19 mouse cellular contexts compared by ENCODE assay signal in genomic region chr5:41765626-41766405, GRCm38 (mm10). TPM values are rescaled to one million over a fixed set of nuclear protein-coding genes. Genes with fewer than 3 reads are reported as not detected.
DNase-seq lines count a peak whose midpoint lies in the region; ATAC-seq and TF ChIP-seq lines count a peak whose summit lies in the region.
"Had no signal": no experiment of that assay in that cellular context is flagged by ENCODE, and none has a peak within 500 bp of the region (broad histone marks: within the 10 kb centered on the region; RNA-seq: fewer than 3 reads in every experiment).

No protein-coding gene starts in this region.

- H3K9ac ChIP-seq in midbrain, postnatal 0 days (replicated peaks; ENCODE audit: low read length, poor library complexity, severe bottlenecking), result no peak overlapping the region
- H3K9ac ChIP-seq: embryonic facial prominence, embryonic 15.5 days; neural tube, embryonic 12.5 days had no signal

- no peak for ATAC-seq in midbrain, postnatal 0 days (ENCODE audit: low FRiP score)

- H3K27me3 ChIP-seq in midbrain, embryonic 10.5 days (ENCODE audit: low read depth, poor library complexity, severe bottlenecking), result peaks cover 83% of the 10 kb centered on the region
- peaks cover 68% of the 10 kb centered on the region for H3K27me3 ChIP-seq in midbrain, postnatal 0 days (ENCODE audit: insufficient read depth, low read length)
- H3K27me3 ChIP-seq in embryonic facial prominence, embryonic 10.5 days (replicated peaks; ENCODE audit: low read depth, poor library complexity, severe bottlenecking), result peaks cover 88% of the 10 kb centered on the region
- 0 out of 2 replicates have a peak, but pooled peaks cover 2% of the 10 kb centered on the region for H3K27me3 ChIP-seq in splenic B cell, adult 2 months (ENCODE audit: control insufficient read depth, insufficient read depth, low read length, poor library complexity, severe bottlenecking)

- H3K9me3 ChIP-seq in midbrain, embryonic 10.5 days (replicated peaks), result no peaks in the 10 kb centered on the region
- H3K9me3 ChIP-seq in midbrain, postnatal 0 days (ENCODE audit: low read length), result no peaks in the 10 kb centered on the region
- H3K9me3 ChIP-seq in embryonic facial prominence, embryonic 10.5 days, result no peaks in the 10 kb centered on the region
- H3K9me3 ChIP-seq: embryonic facial prominence, embryonic 15.5 days; neural tube, embryonic 12.5 days had no signal

- H3K36me3 ChIP-seq in midbrain, embryonic 10.5 days, result no peaks in the 10 kb centered on the region
- no peaks in the 10 kb centered on the region for H3K36me3 ChIP-seq in midbrain, postnatal 0 days (ENCODE audit: insufficient read depth, low read length)
- no peaks in the 10 kb centered on the region for H3K36me3 ChIP-seq in embryonic facial prominence, embryonic 10.5 days (replicated peaks)
- no peaks in the 10 kb centered on the region for H3K36me3 ChIP-seq in splenic B cell, adult 2 months (ENCODE audit: control insufficient read depth, insufficient read depth, low read length, poor library complexity, severe bottlenecking)
- H3K36me3 ChIP-seq: embryonic facial prominence, embryonic 15.5 days; neural tube, embryonic 12.5 days had no signal

- no peak overlapping the region for H3K27ac ChIP-seq in midbrain, embryonic 10.5 days (replicated peaks)
- H3K27ac ChIP-seq in midbrain, postnatal 0 days (ENCODE audit: low read depth, low read length), result no peak overlapping the region
- H3K27ac ChIP-seq in embryonic facial prominence, embryonic 10.5 days (replicated peaks), result no peak overlapping the region
- H3K27ac ChIP-seq: embryonic facial prominence, embryonic 15.5 days; neural tube, embryonic 12.5 days had no signal

- peak; percentile 21 to 27 for DNase-seq in cerebellum, postnatal 10 days
- DNase-seq in cerebellum, adult 11-12 months, result no peak
- DNase-seq in midbrain, embryonic 10.5 days (ENCODE audit: low spot score), result peak; percentile 61
- no peak for DNase-seq in midbrain, postnatal 0 days (ENCODE audit: low spot score)
- peak; percentile 60 for DNase-seq in embryonic facial prominence, embryonic 10.5 days (ENCODE audit: low spot score)
- peak; percentile 23 for DNase-seq in splenic B cell, adult 2 months (ENCODE audit: low read depth, low spot score)
- DNase-seq in left cerebral cortex, adult 8-10 months (ENCODE audit: low spot score in 2 of 2), result no peak
- DNase-seq in urinary bladder, postnatal 14 days (ENCODE audit: low spot score), result no peak
- DNase-seq: adrenal gland, postnatal 14 days; gastrocnemius, postnatal 10 days; kidney, adult 18-20 months; kidney, postnatal 36 days; lung, postnatal 10 days had no signal

- peaks cover 55% of the 10 kb centered on the region for H3K4me1 ChIP-seq in midbrain, embryonic 10.5 days
- H3K4me1 ChIP-seq in midbrain, postnatal 0 days (ENCODE audit: insufficient read depth, low read length), result peaks cover 11% of the 10 kb centered on the region; the same call in 1 of the 2 replicates
- H3K4me1 ChIP-seq in embryonic facial prominence, embryonic 10.5 days, result peaks cover 46% of the 10 kb centered on the region

- no peak for TF ChIP-seq CTCF in midbrain, postnatal 0 days (IDR thresholded peaks at IDR 0.05)

- 1% methylated on average over 14 of the region's 14 CpGs for WGBS in midbrain, embryonic 10.5 days
- 2% methylated on average over 14 of the region's 14 CpGs for WGBS in midbrain, postnatal 0 days
- 1% methylated on average over 14 of the region's 14 CpGs for WGBS in embryonic facial prominence, embryonic 10.5 days

- H3K4me3 ChIP-seq in midbrain, embryonic 10.5 days, result no peak overlapping the region
- H3K4me3 ChIP-seq in midbrain, postnatal 0 days (ENCODE audit: low read depth, low read length), result no peak overlapping the region
- no peak overlapping the region for H3K4me3 ChIP-seq in embryonic facial prominence, embryonic 10.5 days
- H3K4me3 ChIP-seq: embryonic facial prominence, embryonic 15.5 days; neural tube, embryonic 12.5 days had no signal

- no peak overlapping the region for H3K4me2 ChIP-seq in midbrain, postnatal 0 days (ENCODE audit: low read depth, low read length, poor library complexity, severe bottlenecking)
- H3K4me2 ChIP-seq: embryonic facial prominence, embryonic 15.5 days; heart, embryonic 11.5 days had no signal

RNA-seq across cellular contexts. Expression of gene Nkx3-2, which starts 1.5 kb away (rescaled TPM):
- 0.17 and 0.40 TPM in 2 replicates for polyA plus RNA-seq in midbrain, embryonic 10.5 days (2016; fragmentation: Nextera tagmentation; extraction: Ambion mirVana)
- total RNA-seq in midbrain, postnatal 0 days (2014; rRNA removed), result not detected in 2 replicates
- polyA plus RNA-seq in midbrain, postnatal 0 days (2015; fragmentation: Nextera tagmentation; extraction: Ambion mirVana), result not detected in 2 replicates
- polyA plus RNA-seq in embryonic facial prominence, embryonic 10.5 days (2016; fragmentation: Nextera tagmentation; extraction: Ambion mirVana), result 1.9 and 2.2 TPM in 2 replicates
- not detected for total RNA-seq in left cerebral cortex, adult 8-10 months (2022)
- total RNA-seq: adrenal gland, postnatal 14 days; hematopoietic stem cell, adult 5-6 weeks; liver, adult 2 months; megakaryocyte-erythroid progenitor cell, adult 5-6 weeks had no signal
- polyA plus RNA-seq: heart, embryonic 11.5 days; liver, adult 2 months had no signal

RNA-seq across cellular contexts. Expression of gene Rab28, which starts 57.9 kb away (rescaled TPM):
- 78.6 and 84.8 TPM in 2 replicates for polyA plus RNA-seq in midbrain, embryonic 10.5 days (2016; fragmentation: Nextera tagmentation; extraction: Ambion mirVana)
- total RNA-seq in midbrain, postnatal 0 days (2014; rRNA removed), result 51.4 and 60.7 TPM in 2 replicates
- 39.6 and 43.4 TPM in 2 replicates for polyA plus RNA-seq in midbrain, postnatal 0 days (2015; fragmentation: Nextera tagmentation; extraction: Ambion mirVana)
- 66.5 and 67.6 TPM in 2 replicates for polyA plus RNA-seq in embryonic facial prominence, embryonic 10.5 days (2016; fragmentation: Nextera tagmentation; extraction: Ambion mirVana)
- total RNA-seq in left cerebral cortex, adult 8-10 months (2022), result 10 to 100 TPM; 69.4 to 76.4 (median 74.4) TPM

Comparison
In these comparisons a context has a peak if more than half of its experiments do, and no peak if none do; other contexts are left out.
1. DNase-seq: peak in cerebellum, postnatal 10 days (2 of 2), midbrain, embryonic 10.5 days (single experiment), embryonic facial prominence, embryonic 10.5 days (single experiment) and splenic B cell, adult 2 months (single experiment); none in cerebellum, adult 11-12 months (single experiment), midbrain, postnatal 0 days (single experiment), left cerebral cortex, adult 8-10 months (0 of 2) and urinary bladder, postnatal 14 days (single experiment).